Mouse (Mus musculus): ENCODE measurements around the gene Ccdc142. TPM values are rescaled to one million over a fixed set of nuclear protein-coding genes. Genes with fewer than 3 reads are reported as not detected.

The Ccdc142 gene
- total RNA-seq (2014; fragmentation: Nextera tagmentation) (1.0 and 3.4 TPM in 2 replicates), total RNA-seq (2017) (4.2 and 4.4 TPM in 2 replicates), polyA plus RNA-seq (2012) (5.5 and 6.3 TPM in 2 replicates)

DNA sequence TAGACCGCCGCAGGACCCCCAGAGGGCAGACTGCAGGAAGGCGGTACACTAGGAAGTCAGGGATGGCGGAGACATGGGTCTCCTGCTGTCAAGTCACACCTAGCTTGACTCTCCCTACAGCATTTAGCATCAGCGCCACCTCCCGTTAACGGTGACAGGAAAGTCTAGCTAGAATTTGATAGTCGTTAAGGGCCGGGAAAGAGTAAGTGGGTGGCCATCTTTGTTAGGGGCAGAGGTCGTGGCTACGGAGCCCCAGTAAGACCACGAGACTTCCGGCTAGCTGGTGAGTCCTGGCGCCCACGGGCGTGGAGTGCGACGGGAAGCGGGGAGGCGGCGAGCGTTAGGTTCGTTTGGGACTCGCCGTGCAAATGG lies at the start of gene Ccdc142, which contains the start of gene Gm42688:
TSS of gene Ccdc142 (plus strand) at position 286 of the 372 bp plus-strand sequence.
TSS of gene Gm42688 (plus strand) at position 302 of the 372 bp plus-strand sequence.
- Histone ChIP-seq H3K9me3 (replicated peaks) (no peaks in the 10 kb centered on the region), H3K4me3 (ENCODE audit: low read depth, low read length) (peak within 1 kb of the TSS; percentile 99), H3K36me3 (replicated peaks) (peaks cover 36% of the 10 kb centered on the region), H3K27me3 (ENCODE audit: insufficient read depth, low read length) (no peaks in the 10 kb centered on the region), H3K4me1 (ENCODE audit: insufficient read depth, low read depth, low read length) (peaks cover 33% of the 10 kb centered on the region)
- ATAC-seq (ENCODE audit: extremely low read depth, insufficient number of reproducible peaks, low FRiP score, poor library complexity, severe bottlenecking) (peak; percentile 90), DNase-seq (ENCODE audit: low spot score) (peak; percentile 74)
- TF ChIP-seq CTCF (IDR thresholded peaks at IDR 0.05; ENCODE audit: low read depth, low read length) (no peak), TAL1 (conservative IDR thresholded peaks at IDR 0.05; ENCODE audit: low read depth, low read length) (no peak), POLR2AphosphoS5 (IDR thresholded peaks at IDR 0.05; ENCODE audit: insufficient replicate concordance, low read depth, low read length) (no peak), GATA1 (IDR thresholded peaks at IDR 0.05; ENCODE audit: borderline replicate concordance, low read length) (no peak), GATA2 (IDR thresholded peaks at IDR 0.05; ENCODE audit: borderline replicate concordance, low read depth, low read length) (no peak)

DNA sequence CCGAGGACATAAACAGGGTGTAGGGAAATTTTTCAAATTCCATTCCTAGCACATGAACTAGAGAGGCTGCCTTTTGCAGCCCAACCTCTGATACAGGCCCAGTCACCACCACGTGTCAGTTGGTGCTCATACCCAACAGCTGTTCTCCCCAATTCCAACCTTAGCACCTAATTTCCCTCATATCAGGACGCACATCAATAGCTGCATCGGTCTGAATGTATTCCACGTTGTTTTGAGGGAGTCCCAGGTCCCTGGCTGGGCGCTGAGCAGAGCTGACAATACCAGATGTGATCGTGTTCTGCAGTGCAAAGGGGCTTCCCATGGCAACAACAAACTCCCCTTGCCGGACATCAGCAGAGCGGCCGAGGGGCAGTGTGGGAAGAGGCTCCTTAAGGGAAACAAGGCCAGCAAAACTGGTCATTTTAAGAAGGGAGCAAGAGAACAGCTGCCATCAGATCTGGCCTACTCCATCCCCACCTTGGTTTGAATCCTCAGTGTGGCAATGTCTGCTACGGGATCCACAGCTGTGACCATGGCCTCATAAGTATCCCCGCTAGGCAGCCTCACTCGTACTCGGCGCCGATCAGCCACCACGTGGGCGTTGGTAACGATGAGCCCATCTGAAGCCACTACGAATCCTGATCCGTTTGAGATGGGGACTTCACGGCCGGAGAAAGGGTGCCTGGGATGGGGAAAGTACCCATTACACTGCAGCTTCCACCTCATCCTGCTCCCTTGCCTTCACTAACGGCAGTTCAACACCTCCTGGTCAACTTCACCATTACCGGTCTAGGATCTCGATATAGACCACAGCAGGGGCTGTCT lies 48.1 kb upstream of the Ccdc142 start:
- Histone ChIP-seq H3K4me1 (ENCODE audit: insufficient read depth, low read depth, low read length) (peaks cover 63% of the 10 kb centered on the region), H3K4me3 (ENCODE audit: low read depth, low read length) (peak overlapping the region; percentile 95), H3K27me3 (ENCODE audit: insufficient read depth, low read length) (no peaks in the 10 kb centered on the region; the same call in 1 of the 2 replicates), H3K9me3 (replicated peaks) (no peaks in the 10 kb centered on the region), H3K36me3 (replicated peaks) (peaks cover 67% of the 10 kb centered on the region)
- DNase-seq (ENCODE audit: low spot score) = peak; percentile 60
- ATAC-seq (ENCODE audit: extremely low read depth, insufficient number of reproducible peaks, low FRiP score, poor library complexity, severe bottlenecking) = no peak
- TF ChIP-seq TAL1 (conservative IDR thresholded peaks at IDR 0.05; ENCODE audit: low read depth, low read length) (no peak), CTCF (IDR thresholded peaks at IDR 0.05; ENCODE audit: low read depth, low read length) (no peak), POLR2AphosphoS5 (IDR thresholded peaks at IDR 0.05; ENCODE audit: insufficient replicate concordance, low read depth, low read length) (no peak), GATA2 (IDR thresholded peaks at IDR 0.05; ENCODE audit: borderline replicate concordance, low read depth, low read length) (no peak), GATA1 (IDR thresholded peaks at IDR 0.05; ENCODE audit: borderline replicate concordance, low read length) (no peak)

DNA sequence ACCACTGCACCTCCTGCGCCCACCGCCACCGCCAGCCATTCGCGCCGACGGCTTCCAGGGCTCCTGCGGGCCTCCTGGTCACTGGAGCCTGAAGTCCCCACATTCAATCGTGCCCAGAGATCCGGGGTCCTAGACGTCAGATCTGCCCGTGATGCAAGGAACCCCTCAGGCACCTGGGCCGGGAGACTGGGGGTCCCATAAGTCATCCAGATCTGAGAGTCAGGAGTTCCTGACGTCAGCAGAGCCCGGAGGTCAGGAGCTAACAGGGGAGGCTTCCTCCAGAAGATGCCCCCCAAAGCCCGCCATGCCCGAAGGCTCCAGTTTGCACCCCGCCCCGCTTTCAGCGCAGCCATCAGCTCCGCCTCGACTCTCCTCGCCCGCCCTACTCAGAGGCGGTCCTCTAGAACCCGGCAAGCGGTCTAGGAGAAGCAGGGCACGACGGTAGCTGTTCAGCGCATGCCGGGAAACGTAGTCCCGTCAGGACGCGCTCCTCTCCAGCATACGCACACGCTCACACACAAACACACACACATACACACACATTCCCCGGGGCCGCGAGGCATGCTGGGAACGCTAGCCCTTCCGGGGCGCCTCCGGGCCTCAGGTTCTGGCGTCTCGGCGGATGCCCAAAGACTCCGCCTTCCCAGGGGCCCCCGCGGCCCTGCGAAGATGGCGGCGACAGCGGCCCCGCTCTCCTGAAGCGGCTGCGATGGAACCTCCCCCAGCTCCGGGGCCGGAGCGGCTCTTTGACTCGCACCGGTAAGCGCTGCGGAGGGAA lies 47.1 kb upstream of the Ccdc142 start, which contains the start of gene Aup1:
TSS of gene Aup1 (plus strand) at position 448 of the 778 bp plus-strand sequence.
- Histone ChIP-seq H3K36me3 (replicated peaks) (peaks cover 76% of the 10 kb centered on the region), H3K4me1 (ENCODE audit: insufficient read depth, low read depth, low read length) (peaks cover 60% of the 10 kb centered on the region), H3K9me3 (replicated peaks) (no peaks in the 10 kb centered on the region), H3K27me3 (ENCODE audit: insufficient read depth, low read length) (no peaks in the 10 kb centered on the region), H3K4me3 (ENCODE audit: low read depth, low read length) (peak within 1 kb of the TSS; percentile 95)
- TF ChIP-seq POLR2AphosphoS5 (IDR thresholded peaks at IDR 0.05; ENCODE audit: insufficient replicate concordance, low read depth, low read length) (no peak), CTCF (IDR thresholded peaks at IDR 0.05; ENCODE audit: low read depth, low read length) (no peak), GATA1 (IDR thresholded peaks at IDR 0.05; ENCODE audit: borderline replicate concordance, low read length) (no peak), TAL1 (conservative IDR thresholded peaks at IDR 0.05; ENCODE audit: low read depth, low read length) (no peak), GATA2 (IDR thresholded peaks at IDR 0.05; ENCODE audit: borderline replicate concordance, low read depth, low read length) (no peak)
- ATAC-seq (ENCODE audit: extremely low read depth, insufficient number of reproducible peaks, low FRiP score, poor library complexity, severe bottlenecking) = peak; percentile 93
- peak; percentile 99 for DNase-seq (ENCODE audit: low spot score)

DNA sequence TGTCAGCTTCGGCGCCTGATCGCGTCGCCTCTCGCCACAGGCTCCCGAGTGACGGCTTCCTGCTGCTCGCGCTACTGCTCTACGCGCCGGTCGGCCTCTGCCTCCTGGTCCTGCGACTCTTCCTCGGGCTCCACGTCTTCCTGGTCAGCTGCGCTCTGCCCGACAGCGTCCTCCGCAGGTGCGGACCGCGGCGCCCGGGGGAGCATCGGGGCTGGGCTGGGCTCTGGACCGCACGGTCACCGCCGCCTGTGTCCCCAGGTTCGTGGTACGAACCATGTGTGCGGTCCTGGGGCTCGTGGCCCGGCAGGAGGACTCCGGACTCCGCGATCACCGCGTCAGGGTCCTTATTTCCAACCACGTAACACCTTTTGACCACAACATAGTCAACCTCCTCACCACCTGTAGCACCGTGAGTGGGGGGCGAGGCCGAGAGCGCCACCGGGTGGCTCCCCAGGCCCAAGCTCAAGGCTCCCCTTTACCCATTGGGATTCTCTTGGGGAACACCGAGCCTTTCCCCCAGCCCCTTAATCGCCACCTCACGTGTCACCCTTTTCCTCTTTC lies 46.5 kb upstream of the Ccdc142 start, which contains the start of gene Htra2:
TSS of gene Htra2 (minus strand) at position 403 of the 561 bp plus-strand sequence.
- DNase-seq (ENCODE audit: low spot score) (no peak), ATAC-seq (ENCODE audit: extremely low read depth, insufficient number of reproducible peaks, low FRiP score, poor library complexity, severe bottlenecking) (no peak)
- peak within 1 kb of the TSS; percentile 95 for H3K4me3 ChIP-seq (ENCODE audit: low read depth, low read length)
- peaks cover 54% of the 10 kb centered on the region for H3K4me1 ChIP-seq (ENCODE audit: insufficient read depth, low read depth, low read length)
- TF ChIP-seq GATA1 (IDR thresholded peaks at IDR 0.05; ENCODE audit: borderline replicate concordance, low read length) (no peak), CTCF (IDR thresholded peaks at IDR 0.05; ENCODE audit: low read depth, low read length) (no peak), POLR2AphosphoS5 (IDR thresholded peaks at IDR 0.05; ENCODE audit: insufficient replicate concordance, low read depth, low read length) (no peak), TAL1 (conservative IDR thresholded peaks at IDR 0.05; ENCODE audit: low read depth, low read length) (no peak), GATA2 (IDR thresholded peaks at IDR 0.05; ENCODE audit: borderline replicate concordance, low read depth, low read length) (no peak)
- peaks cover 76% of the 10 kb centered on the region for H3K36me3 ChIP-seq (replicated peaks)
- H3K27me3 ChIP-seq (ENCODE audit: insufficient read depth, low read length) = no peaks in the 10 kb centered on the region
- H3K9me3 ChIP-seq (replicated peaks) = no peaks in the 10 kb centered on the region

DNA sequence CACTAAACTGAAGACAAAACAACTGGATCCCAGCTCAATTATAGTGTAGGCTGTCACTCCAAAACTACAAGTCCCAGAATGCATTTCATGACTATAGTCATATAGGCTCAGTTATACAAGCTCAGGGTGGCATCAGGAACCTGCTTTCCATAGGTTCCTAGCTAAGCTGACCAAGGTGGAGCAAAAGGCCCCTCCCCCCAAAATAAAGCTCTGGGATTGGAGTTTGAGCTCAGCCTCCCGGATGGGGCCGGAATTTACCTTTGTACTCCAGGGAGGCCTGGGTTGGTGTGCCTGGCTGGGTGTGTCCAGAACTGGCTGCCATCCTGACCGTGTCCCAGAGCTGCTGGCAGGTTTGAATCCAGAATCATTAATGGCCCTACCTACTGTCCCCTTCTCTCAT lies 43.6 kb upstream of the Ccdc142 start, which contains the start of gene Dqx1:
TSS of gene Dqx1 (plus strand) at position 55 of the 400 bp plus-strand sequence.
- H3K27me3 ChIP-seq (ENCODE audit: insufficient read depth, low read length) = no peaks in the 10 kb centered on the region
- no peak for DNase-seq (ENCODE audit: low spot score)
- TF ChIP-seq POLR2AphosphoS5 (IDR thresholded peaks at IDR 0.05; ENCODE audit: insufficient replicate concordance, low read depth, low read length) = no peak
- TF ChIP-seq CTCF (IDR thresholded peaks at IDR 0.05; ENCODE audit: low read depth, low read length) = no peak
- no peak for TF ChIP-seq GATA1 (IDR thresholded peaks at IDR 0.05; ENCODE audit: borderline replicate concordance, low read length)
- no peak for TF ChIP-seq TAL1 (conservative IDR thresholded peaks at IDR 0.05; ENCODE audit: low read depth, low read length)
- TF ChIP-seq GATA2 (IDR thresholded peaks at IDR 0.05; ENCODE audit: borderline replicate concordance, low read depth, low read length) = no peak

More for the DNA sequence above, 43.6 kb upstream of the Ccdc142 start, which contains the start of gene Dqx1:
- H3K4me1 ChIP-seq (ENCODE audit: insufficient read depth, low read depth, low read length) = peaks cover 33% of the 10 kb centered on the region
- ATAC-seq (ENCODE audit: extremely low read depth, insufficient number of reproducible peaks, low FRiP score, poor library complexity, severe bottlenecking) = no peak
- H3K36me3 ChIP-seq (replicated peaks) = peaks cover 68% of the 10 kb centered on the region
- peak within 1 kb of the TSS; percentile 17; the same call in 1 of the 2 replicates for H3K4me3 ChIP-seq (ENCODE audit: low read depth, low read length)
- H3K9me3 ChIP-seq (replicated peaks) = no peaks in the 10 kb centered on the region
